In the genomic region with DNA sequence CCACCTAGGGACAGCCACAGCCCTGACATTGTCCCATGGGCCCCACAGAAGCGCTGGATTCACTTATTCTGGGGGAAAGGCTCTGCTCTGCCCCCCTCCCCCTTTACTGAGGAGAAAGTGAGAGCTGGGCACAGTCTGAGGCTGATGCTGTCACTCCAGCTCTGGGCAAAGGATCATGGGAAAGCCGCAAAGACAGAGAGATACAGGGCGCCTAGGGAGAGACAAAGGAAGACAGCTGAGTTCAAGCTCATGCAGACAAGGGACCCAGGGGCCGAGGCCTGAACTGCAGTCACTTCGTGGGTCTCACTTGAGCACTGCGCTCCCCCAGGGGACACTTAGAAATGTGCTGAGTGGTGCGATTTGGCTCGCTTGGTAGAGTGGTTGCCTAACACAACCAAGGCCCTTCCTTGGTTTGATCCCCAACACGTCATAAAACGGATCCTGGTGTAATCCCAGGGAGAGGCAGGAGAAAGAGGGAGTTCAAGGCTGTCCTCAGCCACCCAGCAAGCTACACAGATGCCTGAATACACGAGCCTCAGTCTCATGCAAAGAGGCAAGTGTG, we compare ENCODE assay signal across 14 mouse cellular contexts. TPM values are rescaled to one million over a fixed set of nuclear protein-coding genes. Genes with fewer than 3 reads are reported as not detected.
DNase-seq lines count a peak whose midpoint lies in the region; ATAC-seq lines count a peak whose summit lies in the region.
"Had no signal": no experiment of that assay in that cellular context is flagged by ENCODE, and none has a peak within 500 bp of the region (broad histone marks: within the 10 kb centered on the region; RNA-seq: fewer than 3 reads in every experiment).

No protein-coding gene starts in this region.

- H3K4me1 ChIP-seq in embryonic facial prominence, embryonic 13.5 days, result peaks cover 63% of the 10 kb centered on the region
- H3K4me1 ChIP-seq in hindbrain, embryonic 15.5 days (replicated peaks), result peaks cover 45% of the 10 kb centered on the region
- peaks cover 23% of the 10 kb centered on the region for H3K4me1 ChIP-seq in neural tube, embryonic 14.5 days (ENCODE audit: control insufficient read depth, insufficient read depth, low read length)

- H3K27ac ChIP-seq in embryonic facial prominence, embryonic 13.5 days, result peak overlapping the region; percentile 72
- peak overlapping the region; percentile 16; the same call in 1 of the 2 replicates for H3K27ac ChIP-seq in hindbrain, embryonic 15.5 days (replicated peaks)
- H3K27ac ChIP-seq in neural tube, embryonic 14.5 days (ENCODE audit: low read depth, low read length), result no peak overlapping the region
- H3K27ac ChIP-seq: heart, adult 2 months had no signal

- DNase-seq in retina, postnatal 1 day, result peak; percentile 69
- no peak for DNase-seq in retina, embryonic 14.5 days (ENCODE audit: low spot score)
- DNase-seq in layer of hippocampus, postnatal 10 days (ENCODE audit: low spot score in 2 of 2), result no peak
- DNase-seq in cerebellum, postnatal 25 days, result no peak
- no peak for DNase-seq in spleen, adult 12 weeks (ENCODE audit: low spot score)
- DNase-seq: heart, adult 2 months; heart, postnatal 4 days; lung, postnatal 36 days; right cerebral cortex, postnatal 4 days had no signal

- no peak for ATAC-seq in embryonic facial prominence, embryonic 13.5 days (ENCODE audit: insufficient number of reproducible peaks, insufficient read depth, low FRiP score, low TSS enrichment, low read depth)
- no peak for ATAC-seq in hindbrain, embryonic 15.5 days (ENCODE audit: low FRiP score, low read depth)
- ATAC-seq in neural tube, embryonic 14.5 days (ENCODE audit: low read depth), result peak; percentile 31; the same call in 1 of the 2 replicates

- WGBS in embryonic facial prominence, embryonic 13.5 days, result 58% methylated on average over 11 of the region's 11 CpGs
- 43% methylated on average over 11 of the region's 11 CpGs for WGBS in hindbrain, embryonic 15.5 days
- WGBS in neural tube, embryonic 14.5 days, result 37% methylated on average over 11 of the region's 11 CpGs

- H3K36me3 ChIP-seq in embryonic facial prominence, embryonic 13.5 days, result no peaks in the 10 kb centered on the region
- H3K36me3 ChIP-seq in hindbrain, embryonic 15.5 days, result no peaks in the 10 kb centered on the region
- no peaks in the 10 kb centered on the region for H3K36me3 ChIP-seq in neural tube, embryonic 14.5 days (ENCODE audit: control insufficient read depth, insufficient read depth, low read length)

- no peaks in the 10 kb centered on the region for H3K27me3 ChIP-seq in embryonic facial prominence, embryonic 13.5 days
- H3K27me3 ChIP-seq in hindbrain, embryonic 15.5 days, result no peaks in the 10 kb centered on the region
- H3K27me3 ChIP-seq in neural tube, embryonic 14.5 days (ENCODE audit: control insufficient read depth, insufficient read depth, low read length), result no peaks in the 10 kb centered on the region
- H3K27me3 ChIP-seq: CH12.LX had no signal

- no peaks in the 10 kb centered on the region for H3K9me3 ChIP-seq in embryonic facial prominence, embryonic 13.5 days
- H3K9me3 ChIP-seq in hindbrain, embryonic 15.5 days, result no peaks in the 10 kb centered on the region
- no peaks in the 10 kb centered on the region for H3K9me3 ChIP-seq in neural tube, embryonic 14.5 days (ENCODE audit: control insufficient read depth, low read length)

- H3K4me2 ChIP-seq in embryonic facial prominence, embryonic 13.5 days, result no peak overlapping the region; the same call in 1 of the 2 replicates
- no peak overlapping the region for H3K4me2 ChIP-seq in hindbrain, embryonic 15.5 days
- H3K4me2 ChIP-seq in neural tube, embryonic 14.5 days (ENCODE audit: low read depth, low read length), result no peak overlapping the region
- H3K4me2 ChIP-seq: liver, embryonic 11.5 days had no signal

- H3K4me3 ChIP-seq in embryonic facial prominence, embryonic 13.5 days, result no peak overlapping the region
- H3K4me3 ChIP-seq in hindbrain, embryonic 15.5 days, result no peak overlapping the region
- no peak overlapping the region for H3K4me3 ChIP-seq in neural tube, embryonic 14.5 days (ENCODE audit: low read depth, low read length)
- H3K4me3 ChIP-seq: heart, adult 2 months had no signal

- peak overlapping the region; percentile 27; the same call in 1 of the 2 replicates for H3K9ac ChIP-seq in embryonic facial prominence, embryonic 13.5 days
- no peak overlapping the region for H3K9ac ChIP-seq in hindbrain, embryonic 15.5 days
- H3K9ac ChIP-seq in neural tube, embryonic 14.5 days (replicated peaks; ENCODE audit: low read depth, low read length), result 0 out of 2 replicates have a peak overlapping the region, but pooled peaks have one; percentile 11

RNA-seq across cellular contexts. Expression of a gene that starts 28.3 kb away (rescaled TPM):
- polyA plus RNA-seq in embryonic facial prominence, embryonic 13.5 days (2015; fragmentation: Nextera tagmentation; extraction: Ambion mirVana), result 7.9 and 13.3 TPM in 2 replicates
- 23.7 and 24.3 TPM in 2 replicates for polyA plus RNA-seq in hindbrain, embryonic 15.5 days (2015; fragmentation: Nextera tagmentation; extraction: Ambion mirVana)
- polyA plus RNA-seq in neural tube, embryonic 14.5 days (2014; fragmentation: Nextera tagmentation; extraction: Ambion mirVana), result 19.6 and 24.7 TPM in 2 replicates
- 10 to 100 TPM; 55.1 to 57.0 TPM for total RNA-seq in layer of hippocampus, postnatal 10 days (2021)
